Mouse (Mus musculus) C2C12 (cell line): ENCODE data around the gene Fam160b1. TPM values are rescaled to one million over a fixed set of nuclear protein-coding genes. Genes with fewer than 3 reads are reported as not detected.
A peak's percentile ranks its signal among the peaks of the same experiment; 100 is the strongest.

Source experiments
- H3K27me3 ChIP-seq: one replicate; pipeline ENCODE4 v1.6.1; 2011; ENCODE audit not compliant: control insufficient read depth, insufficient read depth, insufficient read length
- H3K36me3 ChIP-seq: one replicate; pipeline ENCODE4 v1.6.1; 2011; ENCODE audit not compliant: control insufficient read depth, insufficient read depth
- H3K4me3 ChIP-seq: one replicate; pipeline ENCODE4 v1.5.1; 2011; ENCODE audit warnings: mild to moderate bottlenecking, control low read depth; ENCODE audit not compliant: poor library complexity, insufficient read depth, severe bottlenecking
- H3K79me2 ChIP-seq: one replicate; pipeline ENCODE4 v1.6.1; 2011; ENCODE audit not compliant: control insufficient read depth, insufficient read depth
- H3K79me3 ChIP-seq: one replicate; pipeline ENCODE4 v1.6.1; 2011; ENCODE audit warnings: low read depth, control low read depth
- H3ac ChIP-seq: one replicate; pipeline ENCODE3; 2011; ENCODE audit warnings: low read depth; ENCODE audit not compliant: control insufficient read depth, insufficient read length
- CEBPB ChIP-seq: IDR thresholded peaks from one replicate; pipeline ENCODE4 v1.6.1; 2011; ENCODE audit warnings: low read depth, mild to moderate bottlenecking, control low read depth, moderate library complexity
- CTCF ChIP-seq: IDR thresholded peaks from one replicate; pipeline ENCODE4 v1.5.1; 2011; ENCODE audit not compliant: control insufficient read depth, insufficient read depth, insufficient read length
- FOSL1 ChIP-seq: IDR thresholded peaks from one replicate; pipeline ENCODE4 v1.8.0; 2011; ENCODE audit warnings: mild to moderate bottlenecking, low read length; ENCODE audit not compliant: poor library complexity, insufficient read depth, severe bottlenecking
- MAX ChIP-seq: IDR thresholded peaks from one replicate; pipeline ENCODE4 v1.6.1; 2011; ENCODE audit warnings: mild to moderate bottlenecking, control low read depth
- MYOD1 ChIP-seq: IDR thresholded peaks from one replicate; pipeline ENCODE4 v1.6.1; 2011; ENCODE audit warnings: low read depth; ENCODE audit not compliant: control insufficient read depth, insufficient read length
- MYOG ChIP-seq: IDR thresholded peaks from one replicate; pipeline ENCODE4 v1.6.1; 2011; ENCODE audit not compliant: control insufficient read depth, insufficient read length; ENCODE audit errors: extremely low read depth
- USF1 ChIP-seq: IDR thresholded peaks from one replicate; pipeline ENCODE4 v1.6.1; 2011; ENCODE audit warnings: low read depth, mild to moderate bottlenecking, control low read depth, moderate library complexity
- polyA plus RNA-seq: library from polyadenylated mRNA; unstranded; fragments of >200 nt; fragmentation: generic; extraction: Trizol; gene quantifications from one replicate; pipeline ENCODE4 v1.2.1, GENCODE M21; 2012; ENCODE audit warnings: missing spikeins

The Fam160b1 gene
- polyA plus RNA-seq, 1 experiment: 7.3 TPM

- Histone ChIP-seq H3K4me3 (no peak overlapping the region), H3ac (no peak overlapping the region), H3K27me3 (no peaks in the 10 kb centered on the region), H3K79me2 (no peaks in the 10 kb centered on the region), H3K36me3 (no peaks in the 10 kb centered on the region), H3K79me3 (no peaks in the 10 kb centered on the region)
- TF ChIP-seq MYOG (no peak), CEBPB (no peak), CTCF (no peak)
These were observed 32.8 kb upstream of the Fam160b1 start for GRCm38 (mm10) chr19:57327679-57328078.

- Histone ChIP-seq H3K36me3 (no peaks in the 10 kb centered on the region), H3K79me3 (no peaks in the 10 kb centered on the region), H3K79me2 (no peaks in the 10 kb centered on the region), H3K4me3 (no peak overlapping the region), H3K27me3 (no peaks in the 10 kb centered on the region), H3ac (no peak overlapping the region)
- TF ChIP-seq CEBPB (no peak), MYOD1 (no peak), CTCF (no peak), USF1 (no peak), MAX (no peak), MYOG (no peak), FOSL1 (no peak)
These were observed 32.2 kb upstream of the Fam160b1 start for GRCm38 (mm10) chr19:57328269-57328668.

GRCm38 (mm10) chr19:57328792-57329191, 31.7 kb upstream of the Fam160b1 start:
- TF ChIP-seq FOSL1 (no peak), CTCF (peak; percentile 7)
- Histone ChIP-seq H3K79me3 (no peaks in the 10 kb centered on the region), H3K79me2 (no peaks in the 10 kb centered on the region), H3ac (no peak overlapping the region), H3K27me3 (no peaks in the 10 kb centered on the region), H3K4me3 (no peak overlapping the region), H3K36me3 (no peaks in the 10 kb centered on the region)

GRCm38 (mm10) chr19:57330309-57330708, 30.2 kb upstream of the Fam160b1 start:
- no peaks in the 10 kb centered on the region for H3K79me2 ChIP-seq
- H3K79me3 ChIP-seq: no peaks in the 10 kb centered on the region
- H3K36me3 ChIP-seq: no peaks in the 10 kb centered on the region
- H3ac ChIP-seq: no peak overlapping the region
- H3K4me3 ChIP-seq: no peak overlapping the region
- H3K27me3 ChIP-seq: no peaks in the 10 kb centered on the region
- TF ChIP-seq CEBPB (no peak), MYOG (no peak), FOSL1 (no peak), CTCF (no peak), MYOD1 (no peak), MAX (no peak), USF1 (no peak)

- H3K79me2 ChIP-seq: no peaks in the 10 kb centered on the region
- H3K4me3 ChIP-seq: no peak overlapping the region
- H3ac ChIP-seq: no peak overlapping the region
- H3K79me3 ChIP-seq: no peaks in the 10 kb centered on the region
- no peaks in the 10 kb centered on the region for H3K27me3 ChIP-seq
- H3K36me3 ChIP-seq: no peaks in the 10 kb centered on the region
- no peak for TF ChIP-seq MYOD1
- no peak for TF ChIP-seq MYOG
- TF ChIP-seq CTCF: no peak
- no peak for TF ChIP-seq FOSL1
- TF ChIP-seq USF1: no peak
- TF ChIP-seq MAX: no peak
- no peak for TF ChIP-seq CEBPB
These were observed 29.2 kb upstream of the Fam160b1 start for GRCm38 (mm10) chr19:57331237-57331636.

- Histone ChIP-seq H3K36me3 (no peaks in the 10 kb centered on the region), H3K79me3 (no peaks in the 10 kb centered on the region)
- TF ChIP-seq MAX (no peak), FOSL1 (no peak), MYOD1 (no peak), MYOG (no peak), USF1 (no peak), CEBPB (no peak), CTCF (no peak)
These were observed 27.1 kb upstream of the Fam160b1 start for GRCm38 (mm10) chr19:57333356-57333755.

GRCm38 (mm10) chr19:57335135-57335534, 25.3 kb upstream of the Fam160b1 start:
- no peaks in the 10 kb centered on the region for H3K79me2 ChIP-seq
- no peaks in the 10 kb centered on the region for H3K27me3 ChIP-seq
- H3ac ChIP-seq: no peak overlapping the region
- H3K4me3 ChIP-seq: no peak overlapping the region
- no peaks in the 10 kb centered on the region for H3K79me3 ChIP-seq
- H3K36me3 ChIP-seq: no peaks in the 10 kb centered on the region
- TF ChIP-seq USF1: no peak
- TF ChIP-seq CTCF: no peak
- no peak for TF ChIP-seq MYOG
- no peak for TF ChIP-seq FOSL1
- no peak for TF ChIP-seq CEBPB
- TF ChIP-seq MYOD1: no peak
- no peak for TF ChIP-seq MAX

More at GRCm38 (mm10) chr19:57333356-57333755, 27.1 kb upstream of the Fam160b1 start:
- no peak overlapping the region for H3K4me3 ChIP-seq
- H3K27me3 ChIP-seq: no peaks in the 10 kb centered on the region
- no peak overlapping the region for H3ac ChIP-seq
- no peaks in the 10 kb centered on the region for H3K79me2 ChIP-seq
